Mouse (Mus musculus) embryonic facial prominence, embryonic 12.5 days (tissue): ENCODE measurements at regions not wholly inside any gene's neighbourhood (a gene's known extent, or its start where the extent isn't known, plus 50 kb on each side); places are given as distances from the start of the nearest gene placed in this dataset.
"Not testable (repeated sequence)": the region's sequence is repeated elsewhere in the genome, so short reads cannot be mapped to it uniquely, and the experiment has no call there.

Source experiments
- ATAC-seq: fragments of 200-750 bp; cut with Nextera tagmentation; 2 replicates; pipeline ENCODE4 v1.8.0; 2017; ENCODE audit not compliant: insufficient number of reproducible peaks, insufficient read depth, low FRiP score, low TSS enrichment
- H3K27ac ChIP-seq: fragments of 300-500 bp; sonication (generic); 2 replicates; pipeline ENCODE4 v1.5.1; 2016; ENCODE audit warnings: mild to moderate bottlenecking
- H3K27me3 ChIP-seq: fragments of 300-500 bp; sonication (generic); 2 replicates; pipeline ENCODE4 v1.6.1; 2016; ENCODE audit warnings: mild to moderate bottlenecking, moderate library complexity
- H3K36me3 ChIP-seq: fragments of 300-500 bp; sonication (generic); 2 replicates; pipeline ENCODE4 v1.6.1; 2016; ENCODE audit warnings: mild to moderate bottlenecking
- H3K4me1 ChIP-seq: fragments of 300-500 bp; sonication (generic); 2 replicates; pipeline ENCODE4 v1.6.1; 2016
- H3K4me2 ChIP-seq: fragments of 300-500 bp; sonication (generic); replicated peaks from 2 replicates; pipeline ENCODE4 v1.6.1; 2016; ENCODE audit warnings: mild to moderate bottlenecking, moderate library complexity
- H3K4me3 ChIP-seq: fragments of 300-500 bp; sonication (generic); 2 replicates; pipeline ENCODE4 v1.5.1; 2016; ENCODE audit warnings: mild to moderate bottlenecking
- H3K9ac ChIP-seq: fragments of 300-500 bp; sonication (generic); 2 replicates; pipeline ENCODE4 v1.6.1; 2016; ENCODE audit warnings: mild to moderate bottlenecking, moderate library complexity
- H3K9me3 ChIP-seq: fragments of 300-500 bp; sonication (generic); 2 replicates; pipeline ENCODE4 v1.6.1; 2016; ENCODE audit warnings: mild to moderate bottlenecking, moderate library complexity
- WGBS: fragments of 180-500 bp; shearing (Covaris S2); methylation state at CpG from one replicate; pipeline ENCODE4 v1.1.7; 2016; 5-methylcytosine and 5-hydroxymethylcytosine counted together

- no peaks in the 10 kb centered on the region for H3K36me3 ChIP-seq
- 55% methylated on average over 7 of the region's 7 CpGs for WGBS
- no peaks in the 10 kb centered on the region for H3K9me3 ChIP-seq
- no peak overlapping the region for H3K4me3 ChIP-seq
- 0 out of 2 replicates have a peak, but pooled peaks cover 3% of the 10 kb centered on the region for H3K4me1 ChIP-seq
- H3K4me2 ChIP-seq = no peak overlapping the region
- H3K27me3 ChIP-seq = 0 out of 2 replicates have a peak, but pooled peaks cover 3% of the 10 kb centered on the region
- H3K9ac ChIP-seq = no peak overlapping the region
- ATAC-seq = no peak
- no peak overlapping the region for H3K27ac ChIP-seq
Measured at GRCm38 (mm10) chr13:73070531-73070908, 189.8 kb upstream of the Irx4 start.

- Histone ChIP-seq H3K9ac (no peak overlapping the region), H3K4me1 (0 out of 2 replicates have a peak, but pooled peaks cover 3% of the 10 kb centered on the region), H3K27me3 (0 out of 2 replicates have a peak, but pooled peaks cover 3% of the 10 kb centered on the region), H3K27ac (no peak overlapping the region), H3K4me2 (no peak overlapping the region), H3K36me3 (no peaks in the 10 kb centered on the region), H3K4me3 (no peak overlapping the region), H3K9me3 (no peaks in the 10 kb centered on the region)
- ATAC-seq = no peak
- WGBS = 51% methylated on average over 8 of the region's 8 CpGs
Measured at GRCm38 (mm10) chr13:73071032-73071431, 189.2 kb upstream of the Irx4 start.

GRCm38 (mm10) chr13:73071854-73072852 lies 188.1 kb upstream of the Irx4 start:
- Histone ChIP-seq H3K4me3 (no peak overlapping the region), H3K9ac (no peak overlapping the region), H3K27ac (no peak overlapping the region), H3K4me1 (0 out of 2 replicates have a peak, but pooled peaks cover 3% of the 10 kb centered on the region), H3K36me3 (no peaks in the 10 kb centered on the region), H3K9me3 (no peaks in the 10 kb centered on the region), H3K4me2 (no peak overlapping the region), H3K27me3 (0 out of 2 replicates have a peak, but pooled peaks cover 3% of the 10 kb centered on the region)
- ATAC-seq = no peak
- WGBS = 47% methylated on average over 6 of the region's 6 CpGs

GRCm38 (mm10) chr13:73077866-73078430 lies 182.3 kb upstream of the Irx4 start:
- 77% methylated on average over 2 of the region's 2 CpGs for WGBS
- H3K27me3 ChIP-seq = no peaks in the 10 kb centered on the region
- no peak overlapping the region for H3K9ac ChIP-seq
- H3K4me2 ChIP-seq = no peak overlapping the region
- no peak for ATAC-seq
- no peak overlapping the region for H3K4me3 ChIP-seq
- H3K4me1 ChIP-seq = no peaks in the 10 kb centered on the region
- no peaks in the 10 kb centered on the region for H3K36me3 ChIP-seq
- H3K9me3 ChIP-seq = no peaks in the 10 kb centered on the region
- no peak overlapping the region for H3K27ac ChIP-seq

- H3K4me2 ChIP-seq, H3K9ac ChIP-seq, H3K27me3 ChIP-seq, H3K36me3 ChIP-seq, H3K4me1 ChIP-seq, ATAC-seq, H3K9me3 ChIP-seq, H3K4me3 ChIP-seq, H3K27ac ChIP-seq: not testable (repeated sequence)
Measured at GRCm38 (mm10) chr13:73087815-73088214, 172.5 kb upstream of the Irx4 start.

- H3K27me3 ChIP-seq = no peaks in the 10 kb centered on the region
- no peaks in the 10 kb centered on the region for H3K9me3 ChIP-seq
- WGBS = 45% methylated on average over 3 of the region's 3 CpGs
- no peaks in the 10 kb centered on the region for H3K4me1 ChIP-seq
- H3K36me3 ChIP-seq = no peaks in the 10 kb centered on the region
- no peak overlapping the region for H3K27ac ChIP-seq
- no peak overlapping the region for H3K4me3 ChIP-seq
- H3K4me2 ChIP-seq = no peak overlapping the region
- no peak for ATAC-seq
- H3K9ac ChIP-seq = no peak overlapping the region
Measured at GRCm38 (mm10) chr13:73091886-73092285, 168.4 kb upstream of the Irx4 start.

GRCm38 (mm10) chr13:73097502-73097901 lies 162.8 kb upstream of the Irx4 start:
- H3K9ac ChIP-seq = no peak overlapping the region
- no peak overlapping the region for H3K27ac ChIP-seq
- H3K4me1 ChIP-seq = no peaks in the 10 kb centered on the region
- no peaks in the 10 kb centered on the region for H3K27me3 ChIP-seq
- no peak for ATAC-seq
- no peak overlapping the region for H3K4me3 ChIP-seq
- H3K9me3 ChIP-seq = no peaks in the 10 kb centered on the region
- 78% methylated on average over 9 of the region's 9 CpGs for WGBS
- no peak overlapping the region for H3K4me2 ChIP-seq
- no peaks in the 10 kb centered on the region for H3K36me3 ChIP-seq

- no peak for ATAC-seq
- Histone ChIP-seq H3K4me2 (no peak overlapping the region), H3K9ac (no peak overlapping the region), H3K27ac (no peak overlapping the region), H3K4me1 (no peaks in the 10 kb centered on the region), H3K36me3 (no peaks in the 10 kb centered on the region), H3K27me3 (no peaks in the 10 kb centered on the region), H3K4me3 (no peak overlapping the region), H3K9me3 (no peaks in the 10 kb centered on the region)
- WGBS = 91% methylated on average over 1 of the region's 1 CpGs
Measured at GRCm38 (mm10) chr13:73099407-73099806, 160.9 kb upstream of the Irx4 start.

- no peak for ATAC-seq
Measured at GRCm38 (mm10) chr13:73107250-73107993, 152.9 kb upstream of the Irx4 start.

GRCm38 (mm10) chr13:73116822-73117632 lies 143.3 kb upstream of the Irx4 start:
- Histone ChIP-seq H3K4me3 (no peak overlapping the region), H3K4me2 (no peak overlapping the region), H3K36me3 (no peaks in the 10 kb centered on the region), H3K9me3 (no peaks in the 10 kb centered on the region), H3K9ac (no peak overlapping the region), H3K27me3 (no peaks in the 10 kb centered on the region), H3K27ac (no peak overlapping the region), H3K4me1 (no peaks in the 10 kb centered on the region)
- ATAC-seq = no peak
- 80% methylated on average over 22 of the region's 22 CpGs for WGBS

More at GRCm38 (mm10) chr13:73107250-73107993, 152.9 kb upstream of the Irx4 start:
- 47% methylated on average over 14 of the region's 14 CpGs for WGBS
- no peaks in the 10 kb centered on the region for H3K27me3 ChIP-seq
- no peaks in the 10 kb centered on the region for H3K9me3 ChIP-seq
- H3K4me3 ChIP-seq = no peak overlapping the region
- H3K27ac ChIP-seq = no peak overlapping the region
- peaks cover 4% of the 10 kb centered on the region for H3K4me1 ChIP-seq
- no peak overlapping the region for H3K9ac ChIP-seq
- no peak overlapping the region for H3K4me2 ChIP-seq
- no peaks in the 10 kb centered on the region for H3K36me3 ChIP-seq

- Histone ChIP-seq H3K9me3 (no peaks in the 10 kb centered on the region), H3K4me3 (no peak overlapping the region), H3K4me2 (no peak overlapping the region), H3K27ac (no peak overlapping the region), H3K4me1 (no peaks in the 10 kb centered on the region), H3K36me3 (no peaks in the 10 kb centered on the region), H3K9ac (no peak overlapping the region), H3K27me3 (no peaks in the 10 kb centered on the region)
- 74% methylated on average over 15 of the region's 15 CpGs for WGBS
- no peak; the same call in 1 of the 2 replicates for ATAC-seq
Measured at GRCm38 (mm10) chr13:73117633-73118076, 142.6 kb upstream of the Irx4 start.
